Mouse (Mus musculus) gastrocnemius, postnatal 10 days (tissue): ENCODE measurements around the gene Tas2r139. TPM values are rescaled to one million over a fixed set of nuclear protein-coding genes. Genes with fewer than 3 reads are reported as not detected.
"Not testable (repeated sequence)": the region's sequence is repeated elsewhere in the genome, so short reads cannot be mapped to it uniquely, and the experiment has no call there.

Experiments used
- DNase-seq: peaks from one replicate; pipeline ENCODE4 v3.0.0; 2021; ENCODE audit warnings: mixed read lengths
- long read RNA-seq, 2 experiments: library from polyadenylated mRNA; stranded (forward); transcript quantifications; one replicate each; pipeline ENCODE4 v2.0.0; 2021
- total RNA-seq, 2 experiments: library from RNA; stranded (reverse); gene quantifications; 2 replicates each; pipeline ENCODE4 v1.2.3; 2021

The Tas2r139 gene
- total RNA-seq, result not detected
- long read RNA-seq, experiment 1, result 0 reads
- long read RNA-seq, experiment 2, result 0 reads

DNA sequence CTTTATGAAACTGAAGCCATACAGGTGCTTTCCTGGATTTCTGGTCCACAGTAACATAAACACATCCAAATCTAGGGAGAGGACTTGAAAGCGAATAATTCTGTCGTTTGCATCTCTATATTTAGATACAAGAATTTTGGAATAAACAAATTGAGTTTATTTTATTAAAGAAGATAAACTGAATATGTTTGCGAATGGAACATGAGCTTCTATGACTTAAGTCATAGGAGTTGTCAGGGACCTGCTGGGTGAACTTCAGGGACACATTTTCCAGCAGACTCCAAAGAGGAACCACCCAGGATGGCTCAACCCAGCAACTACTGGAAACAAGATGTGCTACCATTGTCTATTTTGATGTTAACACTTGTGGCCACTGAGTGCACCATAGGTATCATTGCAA, at the start of gene Tas2r139:
TSS of gene Tas2r139 (plus strand) at position 301 of the 400 bp plus-strand sequence.
- DNase-seq, result no peak

DNA sequence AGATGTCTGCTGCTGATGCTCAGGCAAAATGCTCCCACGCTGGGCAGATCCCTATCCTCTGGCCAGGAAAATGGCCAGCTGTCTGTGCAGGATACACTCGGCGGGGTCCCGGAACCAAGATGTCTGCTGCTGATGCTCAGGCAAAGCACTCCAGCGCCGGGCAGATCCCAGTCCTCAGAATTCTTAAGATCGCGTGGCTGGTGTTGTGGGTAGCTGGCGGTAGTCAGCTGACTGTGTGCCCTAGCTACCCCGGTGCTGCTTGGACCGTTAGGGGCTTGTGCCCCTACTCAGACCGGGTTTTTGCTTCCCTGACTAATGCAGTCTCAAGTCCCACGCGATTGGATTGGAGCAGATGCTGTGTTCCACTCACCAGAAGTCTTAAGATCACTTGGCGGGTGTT, 10.4 kb downstream of the Tas2r139 start:
- not testable (repeated sequence) for DNase-seq

DNA sequence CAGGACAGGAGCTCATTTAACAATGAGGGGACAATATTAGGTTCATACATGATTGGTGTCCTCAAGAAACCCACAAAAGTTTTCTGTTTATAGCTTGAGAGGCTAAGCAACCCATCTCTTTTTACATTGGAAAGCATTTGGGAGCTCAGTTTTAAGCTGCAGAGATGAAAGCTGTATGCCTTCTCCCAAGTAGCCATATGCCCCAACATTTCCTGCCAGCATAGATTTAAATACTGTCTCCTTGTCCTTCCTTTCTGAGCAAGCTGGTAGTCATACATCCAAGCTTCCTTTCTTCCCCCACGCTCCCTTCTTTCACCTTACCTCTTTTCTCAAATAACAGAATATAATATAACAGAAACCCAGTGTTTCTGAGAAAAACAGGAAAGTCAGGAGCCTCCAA, 41.7 kb downstream of the Tas2r139 start:
- no peak for DNase-seq

DNA sequence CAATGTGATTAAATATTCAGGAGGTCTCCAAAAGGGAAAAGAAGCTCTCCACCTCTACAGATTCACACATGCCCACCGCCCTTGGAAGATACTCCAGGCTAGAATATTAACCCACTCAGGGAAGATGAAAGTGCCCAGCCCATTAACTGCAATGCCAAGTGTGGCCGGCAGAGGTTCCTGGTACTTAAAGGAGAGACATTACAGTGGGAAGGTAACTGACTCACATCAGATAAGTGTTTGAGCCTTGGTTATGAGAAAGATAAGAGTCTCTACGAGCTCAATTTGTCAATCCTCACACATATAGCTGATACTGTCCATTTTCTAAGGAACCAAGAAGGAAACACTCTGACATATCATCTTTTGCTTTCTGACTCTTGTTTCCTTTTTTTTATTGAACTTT, 45.5 kb downstream of the Tas2r139 start:
- no peak for DNase-seq

Other genes starting within 250 kb of the Tas2r139 start
- not detected for gene Sval1, start 189.3 kb upstream of the Tas2r139 start, total RNA-seq
- not detected for gene Sval3, start 172.8 kb upstream of the Tas2r139 start, total RNA-seq
- not detected for gene Sva, start 102.5 kb upstream of the Tas2r139 start, total RNA-seq
- not detected for gene Tas2r144, start 74.4 kb downstream of the Tas2r139 start, total RNA-seq
- gene Gstk1, start 105.0 kb downstream of the Tas2r139 start, total RNA-seq, result 10 to 100 TPM; 10.9 to 12.7 TPM
- gene Tmem139, start 121.0 kb downstream of the Tas2r139 start, total RNA-seq, result not detected
- gene Casp2, start 124.0 kb downstream of the Tas2r139 start, total RNA-seq, result 10 to 100 TPM; 10.5 to 18.3 TPM
- gene Clcn1, start 145.7 kb downstream of the Tas2r139 start, total RNA-seq, result 10 to 100 TPM; 74.8 to 78.2 TPM
- 1 to 10 TPM in 1 of 2 experiments, under 1 TPM in 1; 0.85 to 1.2 TPM for gene Fam131b, start 183.7 kb downstream of the Tas2r139 start, total RNA-seq
- 10 to 100 TPM; 49.8 to 58.8 TPM for gene Zyx, start 208.7 kb downstream of the Tas2r139 start, total RNA-seq
- under 1 TPM; 0.35 to 0.36 TPM for gene Epha1, start 232.3 kb downstream of the Tas2r139 start, total RNA-seq